Mouse (Mus musculus) liver, adult 2 months (tissue): Measurements from ENCODE around the gene Dnaic2. TPM values are rescaled to one million over a fixed set of nuclear protein-coding genes. Genes with fewer than 3 reads are reported as not detected.

Experiments
- DNase-seq: peaks from one replicate; pipeline ENCODE4 v3.0.0-alpha.2; 2011; ENCODE audit warnings: low read depth, low spot score; ENCODE audit errors: extremely low read depth
- H3K27ac ChIP-seq: fragments of 200-500 bp; replicated peaks from 2 replicates; pipeline ENCODE4 v1.5.1; 2012; ENCODE audit warnings: low read depth, mild to moderate bottlenecking, control low read depth, inconsistent platforms, low read length; ENCODE audit not compliant: insufficient read depth
- H3K27me3 ChIP-seq: fragments of 200-500 bp; 2 replicates; pipeline ENCODE4 v1.6.1; 2012; ENCODE audit warnings: mild to moderate bottlenecking, moderate library complexity, low read length, inconsistent platforms; ENCODE audit not compliant: control insufficient read depth, insufficient read depth
- H3K36me3 ChIP-seq: fragments of 200-500 bp; 2 replicates; pipeline ENCODE4 v1.6.1; 2012; ENCODE audit warnings: low read length, inconsistent platforms; ENCODE audit not compliant: control insufficient read depth, insufficient read depth
- H3K4me1 ChIP-seq: fragments of 200-500 bp; 2 replicates; pipeline ENCODE4 v1.6.1; 2011; ENCODE audit warnings: low read length; ENCODE audit not compliant: control insufficient read depth, insufficient read depth
- H3K4me3 ChIP-seq: fragments of 200-500 bp; 2 replicates; pipeline ENCODE4 v1.5.1; 2011; ENCODE audit warnings: low read depth, mild to moderate bottlenecking, control low read depth, low read length, moderate library complexity; ENCODE audit not compliant: insufficient read depth
- H3K79me2 ChIP-seq: fragments of 200-500 bp; 2 replicates; pipeline ENCODE4 v1.6.1; 2012; ENCODE audit warnings: inconsistent platforms, mild to moderate bottlenecking, low read length, moderate library complexity; ENCODE audit not compliant: control insufficient read depth, insufficient read depth
- H3K9ac ChIP-seq: fragments of 200-500 bp; 2 replicates; pipeline ENCODE4 v1.6.1; 2012; ENCODE audit warnings: low read depth, mild to moderate bottlenecking, control low read depth, inconsistent platforms, low read length
- CTCF ChIP-seq: fragments of 200-500 bp; IDR thresholded peaks from 2 replicates; pipeline ENCODE4 v1.5.1; 2011; ENCODE audit warnings: low read depth, low read length, control low read depth
- POLR2A ChIP-seq: fragments of 200-500 bp; IDR thresholded peaks from 2 replicates; pipeline ENCODE4 v1.6.1; 2011; ENCODE audit warnings: low read length, control low read depth; ENCODE audit not compliant: insufficient read depth; ENCODE audit errors: extremely low read depth
- WGBS: fragments of 180-500 bp; shearing (Covaris S2); methylation state at CpG from one replicate; pipeline ENCODE4 v1.1.7; 2018; 5-methylcytosine and 5-hydroxymethylcytosine counted together
- polyA plus RNA-seq: library from polyadenylated mRNA; depleted of rRNA; stranded (reverse); fragments of >200 nt; gene quantifications from 2 replicates; pipeline ENCODE4 v1.2.3, GENCODE M21; 2012
- total RNA-seq: library from RNA; depleted of rRNA; stranded (reverse); fragments of >200 nt; gene quantifications from 2 replicates; pipeline ENCODE4 v1.2.3, GENCODE M21; 2014

Dnaic2 gene
- total and polyA plus RNA-seq, 2 experiments = 0.13 TPM; not detected in 1

- no peak for DNase-seq
- 83% methylated on average over 10 of the region's 10 CpGs for WGBS
- Histone ChIP-seq H3K27ac (peak overlapping the region; percentile 60), H3K36me3 (no peaks in the 10 kb centered on the region), H3K9ac (no peak overlapping the region), H3K4me3 (no peak overlapping the region), H3K27me3 (no peaks in the 10 kb centered on the region), H3K4me1 (peaks cover 66% of the 10 kb centered on the region), H3K79me2 (peaks cover 37% of the 10 kb centered on the region)
- TF ChIP-seq POLR2A (no peak), CTCF (no peak)
Observed at GRCm38 (mm10) chr11:114683029-114683721, 44.0 kb upstream of the Dnaic2 start.

DNA sequence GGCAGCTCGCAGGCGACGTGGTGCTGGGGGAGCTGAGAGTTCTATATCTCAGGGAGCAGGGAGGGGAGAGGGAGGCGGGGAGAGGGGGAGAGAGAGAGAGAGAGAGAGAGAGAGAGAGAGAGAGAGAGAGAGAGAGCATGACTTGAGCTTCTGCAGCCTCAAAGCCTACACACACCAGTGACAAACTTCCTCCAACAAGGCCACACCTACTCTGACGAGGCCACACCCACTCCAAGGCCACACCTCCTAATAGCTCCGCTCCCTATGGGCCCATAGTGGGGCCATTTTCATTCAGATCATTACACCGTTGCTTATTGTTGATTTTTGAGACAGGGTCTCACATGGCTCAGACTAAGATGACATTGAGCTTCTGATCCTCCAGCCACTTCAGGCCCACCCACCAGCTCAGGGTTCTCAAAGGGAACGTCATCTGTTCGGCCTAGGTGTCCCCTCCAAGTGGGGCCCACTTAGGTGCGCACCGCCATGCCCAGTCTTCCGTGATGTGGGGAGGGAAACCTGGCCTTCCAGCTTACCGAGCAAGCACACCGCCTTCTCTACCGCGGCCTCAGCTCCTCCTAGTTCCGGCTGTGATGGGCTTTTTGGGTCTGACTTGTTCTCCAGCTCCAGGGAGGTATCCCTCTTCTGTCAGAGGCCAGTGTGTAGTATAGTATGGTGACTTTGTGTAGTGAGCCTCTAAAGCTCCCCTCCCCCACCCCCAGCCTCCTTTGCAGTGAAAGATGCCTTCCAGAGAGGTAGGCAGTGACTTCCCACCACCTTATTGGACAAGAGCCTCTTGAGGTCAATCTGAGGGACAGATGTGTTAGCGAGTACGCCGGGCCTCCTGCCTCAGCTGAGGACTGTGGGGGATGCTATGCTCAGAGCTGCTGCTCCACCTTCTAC is 43.2 kb upstream of the Dnaic2 start:
- no peak overlapping the region for H3K4me3 ChIP-seq
- 75% methylated on average over 19 of the region's 20 CpGs for WGBS
- peak overlapping the region; percentile 60 for H3K27ac ChIP-seq
- peaks cover 62% of the 10 kb centered on the region for H3K4me1 ChIP-seq
- H3K27me3 ChIP-seq = no peaks in the 10 kb centered on the region
- no peak for DNase-seq
- H3K79me2 ChIP-seq = peaks cover 33% of the 10 kb centered on the region
- H3K36me3 ChIP-seq = no peaks in the 10 kb centered on the region
- no peak overlapping the region for H3K9ac ChIP-seq
- TF ChIP-seq CTCF = no peak

DNA sequence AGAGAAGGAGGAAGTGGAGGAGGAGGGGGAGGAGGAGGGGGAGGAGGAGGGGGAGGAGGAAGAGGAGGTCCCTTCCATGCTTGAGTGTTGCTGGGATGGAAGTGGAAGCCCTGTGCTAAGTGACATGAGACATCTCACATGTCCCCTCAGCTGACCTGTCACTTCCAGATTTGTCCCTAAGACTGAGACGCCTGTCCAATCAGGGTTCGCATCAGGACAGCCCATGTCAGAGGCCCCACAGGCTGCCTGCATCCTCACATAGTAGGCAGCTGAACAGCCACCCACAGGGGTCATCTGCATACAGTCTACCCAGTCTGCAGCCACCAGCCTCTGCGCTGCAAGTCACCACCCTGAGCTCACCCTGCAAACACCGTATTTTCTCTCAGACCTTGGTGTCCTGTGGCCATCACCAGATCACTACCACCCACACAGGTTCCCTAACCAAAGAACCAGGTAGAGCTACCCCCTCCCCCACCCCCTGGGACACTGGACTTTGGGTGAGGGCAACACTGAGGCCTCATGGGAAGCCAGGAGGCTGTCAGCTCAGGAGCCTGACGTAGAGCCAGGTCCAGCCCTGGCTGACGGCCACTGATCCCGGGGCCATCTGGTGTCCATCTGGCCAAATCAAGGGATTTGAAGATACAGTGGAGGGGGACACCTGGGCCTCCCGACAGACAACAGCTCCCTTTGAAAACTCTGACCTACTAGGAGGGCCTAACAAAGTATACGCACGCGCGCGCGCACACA is 42.4 kb upstream of the Dnaic2 start:
- Histone ChIP-seq H3K79me2 (peaks cover 28% of the 10 kb centered on the region), H3K27ac (peak overlapping the region; percentile 67), H3K27me3 (no peaks in the 10 kb centered on the region), H3K36me3 (no peaks in the 10 kb centered on the region), H3K4me1 (peaks cover 55% of the 10 kb centered on the region), H3K4me3 (no peak overlapping the region), H3K9ac (peak overlapping the region; percentile 1; the same call in 1 of the 2 replicates)
- 33% methylated on average over 14 of the region's 14 CpGs for WGBS
- no peak for TF ChIP-seq CTCF
- no peak for TF ChIP-seq POLR2A
- DNase-seq = peak; percentile 90

- Histone ChIP-seq H3K9ac (no peak overlapping the region), H3K36me3 (peaks cover 2% of the 10 kb centered on the region; the same call in 1 of the 2 replicates), H3K27me3 (no peaks in the 10 kb centered on the region), H3K4me1 (peaks cover 48% of the 10 kb centered on the region), H3K79me2 (peaks cover 28% of the 10 kb centered on the region), H3K27ac (peak overlapping the region; percentile 22; the same call in 1 of the 2 replicates), H3K4me3 (no peak overlapping the region)
- WGBS = 85% methylated on average over 9 of the region's 9 CpGs
- no peak for DNase-seq
- TF ChIP-seq POLR2A = no peak
- TF ChIP-seq CTCF = no peak
Observed at GRCm38 (mm10) chr11:114685526-114686040, 41.6 kb upstream of the Dnaic2 start.

DNA sequence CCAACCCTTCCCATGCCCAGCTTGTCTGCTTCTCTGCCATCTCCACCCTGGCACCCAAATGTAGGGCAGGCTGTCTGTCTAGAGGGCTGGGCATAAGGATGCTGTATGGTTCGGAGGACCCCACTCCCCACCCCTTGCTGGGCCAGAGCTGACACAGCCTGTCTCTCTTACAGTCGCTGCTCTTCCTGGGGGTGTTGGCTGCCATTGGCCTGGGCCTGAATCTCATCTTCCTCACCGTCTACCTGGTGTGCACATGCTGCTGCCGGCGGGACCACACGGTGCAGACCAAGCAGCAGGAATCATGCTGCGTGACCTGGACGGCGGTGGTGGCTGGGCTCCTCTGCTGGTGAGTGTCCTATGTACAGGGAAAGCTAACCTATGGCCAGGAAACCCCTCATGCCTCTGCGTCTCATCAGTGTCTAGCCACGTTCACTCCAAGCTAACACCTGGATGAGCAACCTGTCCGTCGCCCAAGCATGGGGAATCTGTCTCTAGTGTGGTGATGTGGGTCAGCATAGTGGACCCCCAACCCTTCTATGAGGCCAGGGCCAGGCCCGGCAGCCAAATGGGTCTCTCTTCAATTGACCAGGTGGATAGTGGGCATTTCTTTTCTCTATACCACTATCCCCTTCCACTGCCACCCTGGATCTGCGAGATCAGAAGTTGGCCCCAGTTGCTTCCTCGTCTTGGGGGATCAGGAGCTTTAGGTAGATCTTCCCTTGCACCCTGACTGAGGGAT is 40.8 kb upstream of the Dnaic2 start:
- H3K9ac ChIP-seq = no peak overlapping the region
- peaks cover 40% of the 10 kb centered on the region for H3K4me1 ChIP-seq
- H3K27me3 ChIP-seq = no peaks in the 10 kb centered on the region
- peaks cover 28% of the 10 kb centered on the region for H3K79me2 ChIP-seq
- peaks cover 2% of the 10 kb centered on the region; the same call in 1 of the 2 replicates for H3K36me3 ChIP-seq
- TF ChIP-seq CTCF (no peak), POLR2A (no peak)
- H3K27ac ChIP-seq = no peak overlapping the region
- DNase-seq = no peak
- 95% methylated on average over 16 of the region's 16 CpGs for WGBS
- H3K4me3 ChIP-seq = no peak overlapping the region
